Mouse (Mus musculus) cortical plate, adult 2 months (tissue): ENCODE measurements around the gene Dnajc13. TPM values are rescaled to one million over a fixed set of nuclear protein-coding genes. Genes with fewer than 3 reads are reported as not detected.

Experiments
- H3K27ac ChIP-seq: fragments of 200-500 bp; 2 replicates; pipeline ENCODE4 v1.5.1; 2012; ENCODE audit warnings: low read length, control low read depth, inconsistent platforms; ENCODE audit not compliant: insufficient read depth
- H3K4me1 ChIP-seq: fragments of 200-500 bp; 2 replicates; pipeline ENCODE4 v1.6.1; 2011; ENCODE audit warnings: low read length; ENCODE audit not compliant: control insufficient read depth, insufficient read depth
- H3K4me3 ChIP-seq: fragments of 200-500 bp; 2 replicates; pipeline ENCODE4 v1.5.1; 2011; ENCODE audit warnings: mild to moderate bottlenecking, low read length, control low read depth; ENCODE audit not compliant: insufficient read depth
- CTCF ChIP-seq: fragments of 200-500 bp; IDR thresholded peaks from 2 replicates; pipeline ENCODE4 v1.5.1; 2011; ENCODE audit warnings: mild to moderate bottlenecking, control low read depth, low read length; ENCODE audit not compliant: insufficient read depth; ENCODE audit errors: extremely low read depth
- POLR2A ChIP-seq: fragments of 200-500 bp; IDR thresholded peaks from 2 replicates; pipeline ENCODE4 v1.6.1; 2011; ENCODE audit warnings: mild to moderate bottlenecking, low read length, control low read depth; ENCODE audit not compliant: insufficient read depth; ENCODE audit errors: extremely low read depth
- polyA plus RNA-seq: library from polyadenylated mRNA; depleted of rRNA; stranded (reverse); fragments of >200 nt; gene quantifications from 2 replicates; pipeline ENCODE4 v1.2.3, GENCODE M21; 2012

Dnajc13 gene
- polyA plus RNA-seq, 1 experiment, result 62.9 TPM

DNA sequence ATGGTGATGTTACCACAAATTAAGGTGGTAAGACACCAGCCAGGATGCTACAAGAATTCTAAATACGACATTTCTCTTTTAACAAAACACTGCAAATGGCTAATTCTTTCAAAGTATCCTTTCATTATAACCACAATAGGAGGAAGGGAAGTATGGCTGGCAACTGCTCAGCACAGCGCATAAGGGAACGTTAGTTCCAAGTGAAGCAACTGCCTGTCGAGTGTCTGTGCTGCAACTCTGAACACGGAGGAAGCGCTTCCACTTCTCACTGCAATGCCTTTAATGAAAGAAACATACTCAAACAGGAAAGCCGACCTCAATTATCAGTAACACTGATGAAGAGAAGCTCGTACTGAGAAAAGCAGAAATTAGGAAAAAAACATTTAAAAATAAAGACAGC is 23.7 kb downstream of the Dnajc13 start:
- H3K27ac ChIP-seq, result no peak overlapping the region
- TF ChIP-seq POLR2A (no peak), CTCF (no peak)
- no peaks in the 10 kb centered on the region for H3K4me1 ChIP-seq
- no peak overlapping the region for H3K4me3 ChIP-seq

DNA sequence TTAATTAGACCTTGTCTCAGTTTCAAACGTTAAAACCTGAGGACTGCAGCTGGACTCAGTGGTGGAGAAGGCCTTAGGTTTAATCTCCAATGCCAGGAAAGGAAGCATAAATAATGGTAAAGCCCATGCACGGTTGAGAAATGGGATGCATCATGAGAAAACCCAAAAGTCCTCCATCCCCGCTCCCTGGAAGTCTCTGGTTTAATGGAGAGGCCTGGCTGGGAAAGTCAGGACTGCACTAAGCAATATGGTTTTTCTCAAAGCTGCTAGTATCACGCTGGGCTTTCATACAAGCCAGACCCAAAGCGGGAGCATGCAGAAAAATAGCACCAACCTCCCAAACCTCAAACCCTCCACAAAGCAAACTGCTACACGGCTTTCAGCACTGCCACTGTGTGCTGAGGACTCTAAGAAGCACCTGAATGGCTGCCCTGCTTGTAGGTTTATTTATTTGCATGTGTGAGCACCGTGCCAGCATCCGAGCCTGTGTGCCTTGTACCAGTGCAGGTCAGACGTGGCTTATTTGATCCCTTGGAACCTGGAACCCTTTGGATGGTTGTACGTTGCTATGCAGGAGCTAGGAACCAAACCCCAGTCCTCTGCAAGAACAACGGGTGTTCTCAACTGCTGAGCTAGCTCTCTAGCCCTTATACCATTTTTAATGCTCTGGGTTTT is 26.3 kb downstream of the Dnajc13 start:
- Histone ChIP-seq H3K4me3 (no peak overlapping the region), H3K4me1 (no peaks in the 10 kb centered on the region), H3K27ac (no peak overlapping the region)
- TF ChIP-seq CTCF (no peak), POLR2A (no peak)

DNA sequence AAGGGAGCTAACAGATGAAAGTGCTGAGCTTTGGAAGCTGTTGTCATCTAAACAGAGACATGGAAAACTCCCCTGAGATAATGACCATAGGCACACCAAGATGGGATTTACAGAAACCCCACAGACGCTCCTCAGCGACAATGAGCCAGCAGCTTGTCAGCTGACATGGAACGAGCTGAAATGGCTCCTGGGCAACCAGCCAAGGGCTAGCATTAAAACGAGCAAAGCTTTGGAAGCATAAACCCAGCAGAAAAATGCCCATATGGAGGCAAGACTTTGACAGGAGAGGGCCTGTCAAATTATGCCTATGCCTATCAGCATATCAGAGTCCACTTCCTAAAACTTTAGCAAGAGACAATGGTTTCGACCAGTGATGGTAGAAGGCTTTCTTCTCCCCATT is 27.0 kb downstream of the Dnajc13 start:
- TF ChIP-seq CTCF, result no peak
- TF ChIP-seq POLR2A, result no peak
- no peak overlapping the region for H3K27ac ChIP-seq
- no peak overlapping the region for H3K4me3 ChIP-seq
- no peaks in the 10 kb centered on the region for H3K4me1 ChIP-seq

DNA sequence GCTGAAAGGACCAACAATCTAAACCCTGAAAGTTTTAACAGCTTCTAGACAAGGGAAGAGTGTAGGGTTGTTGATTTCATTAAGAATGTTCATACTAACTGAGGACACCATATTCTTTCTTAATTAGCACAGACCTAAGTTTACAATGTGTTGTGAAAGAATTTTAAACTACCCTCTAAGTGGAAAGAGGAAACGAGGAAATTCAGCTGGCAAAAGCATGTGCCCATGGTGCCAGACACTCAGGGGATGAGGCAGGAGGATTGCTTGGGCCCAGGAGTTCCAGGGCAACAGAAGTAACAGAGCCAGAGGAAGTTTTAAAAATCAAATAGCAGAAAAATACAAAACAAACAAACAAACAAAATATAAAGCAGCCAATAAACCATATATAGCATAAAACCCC is 28.9 kb downstream of the Dnajc13 start:
- TF ChIP-seq POLR2A, result no peak
- no peak for TF ChIP-seq CTCF

DNA sequence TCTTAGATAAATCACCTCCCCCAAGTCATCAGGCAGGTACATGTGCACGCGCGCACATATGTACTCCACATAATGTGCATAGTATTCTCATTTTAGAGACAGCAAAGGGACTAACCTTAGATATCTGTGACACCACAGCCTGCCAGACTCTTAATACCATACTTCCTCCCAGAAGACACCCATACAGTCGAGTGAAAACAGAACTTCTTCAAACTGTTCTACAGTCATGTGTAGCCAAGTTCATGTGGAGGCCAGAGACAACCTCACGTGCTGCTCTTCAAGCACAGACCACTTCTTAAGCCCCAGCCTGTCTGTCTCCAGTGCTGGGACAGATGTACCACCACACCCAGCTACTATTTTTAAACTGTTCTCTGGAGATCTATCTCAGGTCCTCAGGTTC is 29.7 kb downstream of the Dnajc13 start:
- no peak for TF ChIP-seq CTCF
- H3K27ac ChIP-seq, result no peak overlapping the region
- no peaks in the 10 kb centered on the region for H3K4me1 ChIP-seq
- H3K4me3 ChIP-seq, result no peak overlapping the region

More for the DNA sequence above, 28.9 kb downstream of the Dnajc13 start:
- Histone ChIP-seq H3K4me3 (no peak overlapping the region), H3K27ac (no peak overlapping the region), H3K4me1 (no peaks in the 10 kb centered on the region)

DNA sequence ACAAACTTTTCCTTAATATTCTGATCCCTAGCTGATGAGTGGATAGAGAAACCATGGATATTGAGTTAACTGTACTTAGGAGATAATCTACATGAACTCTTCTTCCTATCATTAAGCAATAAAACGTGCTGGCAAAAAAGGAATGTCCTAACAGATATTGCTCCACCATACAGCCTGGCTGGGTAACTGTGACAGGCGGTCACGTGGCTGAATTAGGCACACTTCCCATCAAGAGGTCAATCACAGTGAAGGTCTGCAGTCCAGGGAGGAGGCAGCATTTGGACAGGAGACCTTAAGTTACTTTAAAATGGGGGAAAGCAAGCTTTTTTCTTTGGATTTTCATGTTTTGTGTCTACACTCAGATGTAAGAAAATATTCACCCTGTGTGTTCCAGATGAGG is 30.7 kb downstream of the Dnajc13 start:
- Histone ChIP-seq H3K4me3 (no peak overlapping the region), H3K4me1 (no peaks in the 10 kb centered on the region), H3K27ac (no peak overlapping the region)
- TF ChIP-seq CTCF, result no peak
- no peak for TF ChIP-seq POLR2A

DNA sequence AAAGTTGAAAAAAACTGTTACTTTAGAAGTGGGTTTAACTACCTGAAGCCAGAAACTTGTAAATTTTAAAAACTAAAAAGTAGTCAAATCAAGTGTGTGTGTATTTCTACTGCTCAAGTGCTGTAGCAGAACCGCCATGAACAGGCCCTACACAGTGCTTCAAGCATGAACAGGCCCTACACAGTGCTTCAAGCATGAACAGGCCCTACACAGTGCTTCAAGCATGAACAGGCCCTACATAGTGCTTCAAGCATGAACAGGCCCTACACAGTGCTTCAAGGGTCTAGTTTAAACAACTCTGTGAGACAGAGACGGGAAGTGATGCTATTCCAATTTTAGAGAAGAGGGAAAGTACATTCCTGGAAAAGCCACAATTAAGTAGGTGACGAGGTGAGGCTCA is 51.3 kb downstream of the Dnajc13 start:
- no peak overlapping the region for H3K4me3 ChIP-seq
- no peaks in the 10 kb centered on the region for H3K4me1 ChIP-seq
- no peak overlapping the region for H3K27ac ChIP-seq
- no peak for TF ChIP-seq CTCF
- TF ChIP-seq POLR2A, result no peak

DNA sequence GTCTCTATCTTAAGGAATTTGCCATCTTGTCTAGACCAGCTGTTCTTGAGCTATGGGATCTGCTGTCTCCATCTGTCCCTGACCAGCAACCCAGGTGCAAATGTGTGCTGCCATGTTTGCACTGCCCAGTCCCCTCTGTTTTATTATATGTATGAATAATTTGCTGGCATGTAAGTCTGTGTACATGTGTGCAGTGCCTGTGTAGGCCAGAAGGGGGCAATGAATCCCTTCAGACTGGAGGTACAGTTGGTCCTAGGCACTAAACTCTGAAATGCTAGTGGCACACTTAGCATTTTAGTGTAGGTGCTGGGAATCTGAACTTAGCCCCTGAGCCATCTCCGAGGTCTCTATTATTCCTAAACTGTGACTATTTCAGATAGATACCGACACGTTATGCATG is 58.9 kb downstream of the Dnajc13 start:
- H3K4me1 ChIP-seq, result no peaks in the 10 kb centered on the region
- no peak overlapping the region for H3K4me3 ChIP-seq
- TF ChIP-seq CTCF, result peak; percentile 58
- no peak for TF ChIP-seq POLR2A
- H3K27ac ChIP-seq, result no peak overlapping the region

DNA sequence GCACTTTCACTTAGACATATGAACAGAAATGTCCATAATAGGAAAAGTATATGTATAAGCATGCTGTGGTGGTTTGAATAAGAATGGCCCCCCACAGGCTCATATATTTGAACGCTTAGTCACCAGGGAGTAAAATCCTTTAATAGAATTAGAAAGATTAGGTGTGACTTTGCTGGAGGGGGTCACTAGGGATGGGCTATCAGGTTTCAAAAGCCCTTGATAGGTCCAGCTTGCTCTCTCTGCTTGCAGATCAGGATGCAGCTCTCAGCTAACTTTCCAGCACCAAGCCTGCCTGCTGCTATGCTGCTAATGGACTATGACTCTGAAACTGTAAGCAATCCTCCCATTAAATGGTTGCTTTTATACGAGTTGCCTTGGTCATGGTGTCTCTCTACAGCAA is 68.2 kb downstream of the Dnajc13 start:
- Histone ChIP-seq H3K27ac (no peak overlapping the region), H3K4me3 (no peak overlapping the region), H3K4me1 (no peaks in the 10 kb centered on the region)
- TF ChIP-seq POLR2A (no peak), CTCF (no peak)

DNA sequence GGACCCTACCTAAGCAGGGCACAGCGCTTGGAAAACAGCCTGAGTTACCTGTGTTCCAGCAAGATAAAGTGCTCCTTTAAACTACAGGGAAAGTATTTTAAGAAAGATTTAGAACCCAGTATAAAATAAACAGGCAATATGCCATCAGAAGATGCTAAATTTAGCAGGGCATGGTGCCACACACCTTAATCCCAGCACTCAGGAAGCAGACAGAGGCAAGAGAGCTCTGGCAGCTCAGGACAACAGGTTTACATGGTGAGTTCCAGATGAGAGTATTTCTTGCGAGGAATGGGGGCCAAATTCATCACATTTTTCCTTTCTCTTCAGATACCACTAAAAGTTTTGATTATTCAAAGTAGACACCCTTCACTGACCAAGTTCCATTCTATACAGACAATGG is 68.8 kb downstream of the Dnajc13 start:
- H3K27ac ChIP-seq, result no peak overlapping the region
- no peaks in the 10 kb centered on the region for H3K4me1 ChIP-seq
- H3K4me3 ChIP-seq, result no peak overlapping the region
- no peak for TF ChIP-seq POLR2A
- no peak for TF ChIP-seq CTCF
